Comparison of ENCODE assay signal across 21 mouse cellular contexts in genomic region chr6:91224939-91225338, GRCm38 (mm10). TPM values are rescaled to one million over a fixed set of nuclear protein-coding genes. Genes with fewer than 3 reads are reported as not detected.
DNase-seq lines count a peak whose midpoint lies in the region; ATAC-seq and TF ChIP-seq lines count a peak whose summit lies in the region.
"Had no signal": no experiment of that assay in that cellular context is flagged by ENCODE, and none has a peak within 500 bp of the region (broad histone marks: within the 10 kb centered on the region; RNA-seq: fewer than 3 reads in every experiment).

No protein-coding gene starts in this region.

- 0 out of 2 replicates have a peak, but pooled peaks have one; percentile 32 for TF ChIP-seq EP300 in heart, adult 2 months (IDR thresholded peaks at IDR 0.05; ENCODE audit: insufficient read depth, low read depth, low read length)
- TF ChIP-seq EP300 in liver, postnatal 0 days (IDR thresholded peaks at IDR 0.05; ENCODE audit: low read depth): no peak

- peaks cover 19% of the 10 kb centered on the region for H3K4me1 ChIP-seq in heart, adult 2 months (ENCODE audit: control insufficient read depth, insufficient read depth, low read length)
- H3K4me1 ChIP-seq in liver, adult 2 months (ENCODE audit: control insufficient read depth, insufficient read depth, low read length): no peaks in the 10 kb centered on the region
- no peaks in the 10 kb centered on the region for H3K4me1 ChIP-seq in liver, postnatal 0 days (ENCODE audit: insufficient read depth)
- H3K4me1 ChIP-seq in lung, embryonic 14.5 days (ENCODE audit: insufficient read depth): no peaks in the 10 kb centered on the region; the same call in 1 of the 2 replicates
- no peaks in the 10 kb centered on the region; the same call in 1 of the 2 replicates for H3K4me1 ChIP-seq in hindbrain, postnatal 0 days (ENCODE audit: insufficient read depth, low read length)
- no peaks in the 10 kb centered on the region for H3K4me1 ChIP-seq in hindbrain, embryonic 11.5 days (replicated peaks; ENCODE audit: control insufficient read depth, insufficient read depth, low read length)
- H3K4me1 ChIP-seq: liver, embryonic 15.5 days had no signal

- no peak overlapping the region for H3K4me2 ChIP-seq in liver, postnatal 0 days (ENCODE audit: low read depth, low read length)
- no peak overlapping the region for H3K4me2 ChIP-seq in lung, embryonic 14.5 days
- H3K4me2 ChIP-seq in hindbrain, postnatal 0 days (ENCODE audit: low read depth, low read length): no peak overlapping the region
- no peak overlapping the region for H3K4me2 ChIP-seq in hindbrain, embryonic 11.5 days (replicated peaks; ENCODE audit: low read depth, low read length)
- H3K4me2 ChIP-seq: embryonic facial prominence, embryonic 13.5 days; heart, embryonic 15.5 days; hindbrain, embryonic 14.5 days; limb, embryonic 13.5 days; liver, embryonic 15.5 days had no signal

- intact Hi-C loops in heart, adult 2 months (cut with DNase I): loop anchor here (5.0 kb wide), 1 partner anchor 52 kb away; no protein-coding TSS in a partner anchor
- intact Hi-C loops in heart, postnatal 25 days (cut with DNase I): loop anchor here (5.0 kb wide), 1 partner anchor 52 kb away; no protein-coding TSS in a partner anchor

- H3K79me2 ChIP-seq in heart, adult 2 months (replicated peaks; ENCODE audit: control insufficient read depth, insufficient read depth, low read length): no peaks in the 10 kb centered on the region
- no peaks in the 10 kb centered on the region for H3K79me2 ChIP-seq in liver, adult 2 months (ENCODE audit: control insufficient read depth, insufficient read depth, low read length)

- no peaks in the 10 kb centered on the region for H3K27me3 ChIP-seq in heart, adult 2 months (ENCODE audit: control insufficient read depth, insufficient read depth, low read length)
- no peaks in the 10 kb centered on the region for H3K27me3 ChIP-seq in liver, adult 2 months (ENCODE audit: control insufficient read depth, insufficient read depth, low read length)
- no peaks in the 10 kb centered on the region for H3K27me3 ChIP-seq in liver, postnatal 0 days (ENCODE audit: insufficient read depth, low read length)
- H3K27me3 ChIP-seq in lung, embryonic 14.5 days (ENCODE audit: insufficient read depth, low read length): no peaks in the 10 kb centered on the region
- no peaks in the 10 kb centered on the region for H3K27me3 ChIP-seq in hindbrain, postnatal 0 days (ENCODE audit: insufficient read depth, low read length)
- H3K27me3 ChIP-seq in hindbrain, embryonic 11.5 days (ENCODE audit: control insufficient read depth, insufficient read depth, low read length): no peaks in the 10 kb centered on the region
- H3K27me3 ChIP-seq: embryonic facial prominence, embryonic 13.5 days; limb, embryonic 13.5 days had no signal

- no peak for TF ChIP-seq POLR2A in heart, adult 2 months (IDR thresholded peaks at IDR 0.05; ENCODE audit: insufficient read depth, low read depth, low read length)
- TF ChIP-seq POLR2A in liver, adult 2 months (IDR thresholded peaks at IDR 0.05; ENCODE audit: extremely low read depth, insufficient read depth, low read length): no peak

- H3K27ac ChIP-seq in heart, adult 2 months: no peak overlapping the region
- no peak overlapping the region for H3K27ac ChIP-seq in liver, adult 2 months (replicated peaks; ENCODE audit: insufficient read depth, low read depth, low read length)
- no peak overlapping the region for H3K27ac ChIP-seq in liver, postnatal 0 days (ENCODE audit: low read depth)
- no peak overlapping the region for H3K27ac ChIP-seq in lung, embryonic 14.5 days (ENCODE audit: low read depth)
- no peak overlapping the region for H3K27ac ChIP-seq in hindbrain, postnatal 0 days
- no peak overlapping the region for H3K27ac ChIP-seq in hindbrain, embryonic 11.5 days (ENCODE audit: low read depth, low read length)
- H3K27ac ChIP-seq: embryonic facial prominence, embryonic 13.5 days; heart, embryonic 15.5 days; hindbrain, embryonic 14.5 days; limb, embryonic 13.5 days; liver, embryonic 15.5 days had no signal

- DNase-seq in heart, adult 2 months: peak in 1 of 2 experiments; percentile 60
- DNase-seq in heart, postnatal 25 days (ENCODE audit: low spot score): no peak
- DNase-seq in liver, adult 2 months (ENCODE audit: extremely low read depth, low read depth, low spot score): peak; percentile 18
- DNase-seq in liver, postnatal 0 days: no peak
- DNase-seq in lung, embryonic 14.5 days: peak; percentile 51
- no peak for DNase-seq in left cerebral cortex, adult 8-10 months (ENCODE audit: low spot score in 2 of 2)
- no peak for DNase-seq in hindbrain, postnatal 0 days (ENCODE audit: low spot score)
- DNase-seq in hindbrain, embryonic 11.5 days (ENCODE audit: low spot score): no peak
- DNase-seq: B cell, adult 2 months; cerebellum, adult 9-11 months; gastrocnemius, postnatal 10 days; layer of hippocampus, adult 9-11 months; right cerebral cortex, adult 18-20 months; thymus, postnatal 4 days had no signal

- TF ChIP-seq CTCF in heart, adult 2 months (IDR thresholded peaks at IDR 0.05): no peak
- no peak for TF ChIP-seq CTCF in liver, adult 2 months (IDR thresholded peaks at IDR 0.05; ENCODE audit: low read depth, low read length)
- no peak for TF ChIP-seq CTCF in liver, postnatal 0 days (IDR thresholded peaks at IDR 0.05; ENCODE audit: low read depth)
- TF ChIP-seq CTCF in lung, embryonic 14.5 days (IDR thresholded peaks at IDR 0.05; ENCODE audit: low read depth): no peak
- no peak for TF ChIP-seq CTCF in hindbrain, postnatal 0 days (IDR thresholded peaks at IDR 0.05; ENCODE audit: low read depth)

- H3K4me3 ChIP-seq in heart, adult 2 months: no peak overlapping the region
- H3K4me3 ChIP-seq in liver, adult 2 months (ENCODE audit: insufficient read depth, low read depth, low read length): no peak overlapping the region
- H3K4me3 ChIP-seq in liver, postnatal 0 days (ENCODE audit: low read depth, low read length): no peak overlapping the region
- no peak overlapping the region for H3K4me3 ChIP-seq in lung, embryonic 14.5 days (ENCODE audit: low read depth, low read length)
- no peak overlapping the region for H3K4me3 ChIP-seq in hindbrain, postnatal 0 days (ENCODE audit: low read length)
- no peak overlapping the region for H3K4me3 ChIP-seq in hindbrain, embryonic 11.5 days (ENCODE audit: low read depth, low read length)
- H3K4me3 ChIP-seq: embryonic facial prominence, embryonic 13.5 days; heart, embryonic 15.5 days; limb, embryonic 13.5 days; liver, embryonic 15.5 days had no signal

- WGBS in heart, adult 2 months: 26% methylated on average over 6 of the region's 6 CpGs
- 67% methylated on average over 6 of the region's 6 CpGs for WGBS in liver, adult 2 months
- 47% methylated on average over 6 of the region's 6 CpGs for WGBS in liver, postnatal 0 days (ENCODE audit: insufficient replicate concordance)
- WGBS in lung, embryonic 14.5 days: 51% methylated on average over 6 of the region's 6 CpGs
- 76% methylated on average over 6 of the region's 6 CpGs for WGBS in hindbrain, postnatal 0 days
- 89% methylated on average over 6 of the region's 6 CpGs for WGBS in hindbrain, embryonic 11.5 days

- ATAC-seq in liver, postnatal 0 days: no peak
- no peak for ATAC-seq in lung, embryonic 14.5 days (ENCODE audit: insufficient read depth)
- ATAC-seq in hindbrain, postnatal 0 days: no peak
- ATAC-seq in hindbrain, embryonic 11.5 days (ENCODE audit: low FRiP score): no peak
- ATAC-seq: intestine, embryonic 16.5 days had no signal

- H3K36me3 ChIP-seq in heart, adult 2 months (ENCODE audit: control insufficient read depth, insufficient read depth, low read length): no peaks in the 10 kb centered on the region
- no peaks in the 10 kb centered on the region for H3K36me3 ChIP-seq in liver, adult 2 months (ENCODE audit: control insufficient read depth, insufficient read depth, low read length)
- no peaks in the 10 kb centered on the region for H3K36me3 ChIP-seq in liver, postnatal 0 days (replicated peaks; ENCODE audit: insufficient read depth, low read length)
- H3K36me3 ChIP-seq in lung, embryonic 14.5 days (ENCODE audit: insufficient read depth): no peaks in the 10 kb centered on the region
- H3K36me3 ChIP-seq in hindbrain, postnatal 0 days (ENCODE audit: insufficient read depth, low read length): no peaks in the 10 kb centered on the region
- H3K36me3 ChIP-seq in hindbrain, embryonic 11.5 days (ENCODE audit: control insufficient read depth, insufficient read depth, low read length): no peaks in the 10 kb centered on the region
- H3K36me3 ChIP-seq: heart, embryonic 15.5 days; liver, embryonic 15.5 days had no signal

- H3K9me3 ChIP-seq in liver, postnatal 0 days (ENCODE audit: low read length): no peaks in the 10 kb centered on the region
- H3K9me3 ChIP-seq in lung, embryonic 14.5 days (ENCODE audit: low read depth, low read length): no peaks in the 10 kb centered on the region
- no peaks in the 10 kb centered on the region for H3K9me3 ChIP-seq in hindbrain, postnatal 0 days (ENCODE audit: low read length)
- no peaks in the 10 kb centered on the region for H3K9me3 ChIP-seq in hindbrain, embryonic 11.5 days (ENCODE audit: control insufficient read depth, low read length)
- H3K9me3 ChIP-seq: embryonic facial prominence, embryonic 13.5 days; heart, embryonic 15.5 days; limb, embryonic 13.5 days; liver, embryonic 15.5 days had no signal

- H3K9ac ChIP-seq in heart, adult 2 months (ENCODE audit: low read depth, low read length): no peak overlapping the region
- no peak overlapping the region for H3K9ac ChIP-seq in liver, adult 2 months (ENCODE audit: low read depth, low read length)
- H3K9ac ChIP-seq in liver, postnatal 0 days (replicated peaks): no peak overlapping the region
- H3K9ac ChIP-seq in lung, embryonic 14.5 days: no peak overlapping the region
- no peak overlapping the region for H3K9ac ChIP-seq in hindbrain, postnatal 0 days (replicated peaks; ENCODE audit: low read length)
- no peak overlapping the region for H3K9ac ChIP-seq in hindbrain, embryonic 11.5 days (ENCODE audit: low read depth, low read length)
- H3K9ac ChIP-seq: embryonic facial prominence, embryonic 13.5 days; heart, embryonic 15.5 days; hindbrain, embryonic 14.5 days; limb, embryonic 13.5 days; liver, embryonic 15.5 days had no signal

RNA-seq across cellular contexts. Expression of gene Fbln2, which starts 12.7 kb away (rescaled TPM):
- total RNA-seq in heart, adult 2 months (2021): 10 to 100 TPM; 55.8 to 56.9 TPM
- 117 and 153 TPM in 2 replicates for polyA plus RNA-seq in heart, adult 2 months (2012; rRNA removed)
- total RNA-seq in heart, postnatal 25 days (2021): 10 to 100 TPM; 71.8 to 76.3 TPM
- 1.4 and 2.3 TPM in 2 replicates for total RNA-seq in liver, adult 2 months (2014; rRNA removed)
- polyA plus RNA-seq in liver, adult 2 months (2012; rRNA removed): 3.4 and 3.5 TPM in 2 replicates
- polyA plus RNA-seq in liver, postnatal 0 days (2015; fragmentation: Nextera tagmentation; extraction: Ambion mirVana): 3.8 and 4.0 TPM in 2 replicates
- polyA plus RNA-seq in lung, embryonic 14.5 days (2014; fragmentation: Nextera tagmentation; extraction: Ambion mirVana): 22.9 and 32.3 TPM in 2 replicates
- 1 to 10 TPM; 6.8 to 8.3 (median 7.3) TPM for total RNA-seq in left cerebral cortex, adult 8-10 months (2022)
- 50.6 and 50.9 TPM in 2 replicates for total RNA-seq in hindbrain, postnatal 0 days (2014; rRNA removed)
- 18.5 and 21.2 TPM in 2 replicates for polyA plus RNA-seq in hindbrain, postnatal 0 days (2015; fragmentation: Nextera tagmentation; extraction: Ambion mirVana)
- polyA plus RNA-seq in hindbrain, embryonic 11.5 days (2014; fragmentation: Nextera tagmentation; extraction: Ambion mirVana): 30.7 and 36.5 TPM in 2 replicates
- total RNA-seq: megakaryocyte-erythroid progenitor cell, adult 5-6 weeks had no signal

Comparison
In these comparisons a context has a peak if more than half of its experiments do, and no peak if none do; other contexts are left out.
1. DNase-seq: peak in liver, adult 2 months (single experiment) and lung, embryonic 14.5 days (single experiment); none in heart, postnatal 25 days (single experiment), liver, postnatal 0 days (single experiment), left cerebral cortex, adult 8-10 months (0 of 2), hindbrain, postnatal 0 days (single experiment) and hindbrain, embryonic 11.5 days (single experiment).